Comparison of ENCODE assay signal across 27 mouse cellular contexts in the genomic region with DNA sequence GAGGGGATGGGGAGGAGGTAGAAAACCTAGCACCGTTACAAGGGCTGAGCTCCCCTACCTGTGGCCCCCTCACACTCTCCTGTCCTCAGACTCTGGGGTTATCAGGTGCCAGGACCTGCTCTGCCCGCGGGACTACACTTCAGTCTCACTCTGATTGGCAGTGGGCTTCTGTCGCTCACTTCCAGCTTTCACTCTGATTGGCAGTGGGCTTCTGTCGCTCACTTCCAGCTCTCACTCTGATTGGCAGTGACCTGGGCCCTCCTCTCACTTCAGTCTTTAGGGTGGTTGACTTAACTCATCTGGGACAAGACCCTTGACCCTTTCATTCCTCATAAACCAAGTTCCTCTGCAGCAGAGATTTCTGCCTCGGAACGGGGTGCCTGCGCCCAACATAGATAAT.
"Had no signal": no experiment of that assay in that cellular context is flagged by ENCODE, and none has a peak within 500 bp of the region (broad histone marks: within the 10 kb centered on the region; RNA-seq: fewer than 3 reads in every experiment).

No protein-coding gene starts in this region.

- DNase-seq: gastrocnemius, adult 2 months; gastrocnemius, postnatal 14 days; gastrocnemius, postnatal 36 days; heart, adult 11 months; heart, adult 2 months; heart, postnatal 14 days; heart, postnatal 36 days; kidney, adult 11 months; kidney, adult 2 months; kidney, adult 9 months; kidney, postnatal 14 days; kidney, postnatal 36 days; layer of hippocampus, adult 9-11 months; layer of hippocampus, postnatal 36 days; left cerebral cortex, postnatal 4 days had no signal

- H3K9ac ChIP-seq: heart, embryonic 13.5 days; heart, embryonic 15.5 days; hindbrain, embryonic 13.5 days; hindbrain, embryonic 15.5 days; kidney, embryonic 15.5 days; limb, embryonic 13.5 days; limb, embryonic 15.5 days; liver, embryonic 12.5 days; liver, embryonic 14.5 days had no signal

- H3K27ac ChIP-seq: gastrocnemius, adult 2 months; heart, adult 2 months; heart, embryonic 13.5 days; heart, embryonic 15.5 days; hindbrain, embryonic 13.5 days; hindbrain, embryonic 15.5 days; hindbrain, postnatal 0 days; kidney, embryonic 15.5 days; kidney, postnatal 0 days; limb, embryonic 13.5 days; limb, embryonic 15.5 days; liver, embryonic 12.5 days; liver, embryonic 14.5 days had no signal

- H3K4me1 ChIP-seq: hindbrain, embryonic 15.5 days; liver, embryonic 12.5 days had no signal

- H3K36me3 ChIP-seq: heart, embryonic 15.5 days; hindbrain, embryonic 13.5 days; hindbrain, embryonic 15.5 days had no signal

- H3K4me3 ChIP-seq: gastrocnemius, adult 2 months; heart, adult 2 months; heart, embryonic 13.5 days; heart, embryonic 15.5 days; hindbrain, embryonic 13.5 days; hindbrain, embryonic 15.5 days; kidney, embryonic 15.5 days; limb, embryonic 13.5 days; limb, embryonic 15.5 days; liver, embryonic 12.5 days had no signal

- H3K9me3 ChIP-seq: heart, embryonic 13.5 days; heart, embryonic 15.5 days; hindbrain, embryonic 13.5 days; hindbrain, embryonic 15.5 days; kidney, embryonic 15.5 days; limb, embryonic 13.5 days; limb, embryonic 15.5 days; liver, embryonic 12.5 days had no signal

- ATAC-seq: hindbrain, postnatal 0 days; liver, embryonic 12.5 days had no signal

- H3K4me2 ChIP-seq: heart, embryonic 11.5 days; heart, embryonic 13.5 days; heart, embryonic 15.5 days; hindbrain, embryonic 13.5 days; hindbrain, embryonic 15.5 days; kidney, embryonic 15.5 days; limb, embryonic 13.5 days; limb, embryonic 15.5 days; liver, embryonic 12.5 days had no signal

- H3K27me3 ChIP-seq: hindbrain, embryonic 13.5 days; hindbrain, embryonic 15.5 days; kidney, embryonic 15.5 days; limb, embryonic 13.5 days; limb, embryonic 15.5 days; liver, embryonic 12.5 days had no signal
